Mouse (Mus musculus): ENCODE measurements at regions not wholly inside any gene's neighbourhood (a gene's known extent, or its start where the extent isn't known, plus 50 kb on each side); places are given as distances from the start of the nearest gene placed in this dataset.

DNA sequence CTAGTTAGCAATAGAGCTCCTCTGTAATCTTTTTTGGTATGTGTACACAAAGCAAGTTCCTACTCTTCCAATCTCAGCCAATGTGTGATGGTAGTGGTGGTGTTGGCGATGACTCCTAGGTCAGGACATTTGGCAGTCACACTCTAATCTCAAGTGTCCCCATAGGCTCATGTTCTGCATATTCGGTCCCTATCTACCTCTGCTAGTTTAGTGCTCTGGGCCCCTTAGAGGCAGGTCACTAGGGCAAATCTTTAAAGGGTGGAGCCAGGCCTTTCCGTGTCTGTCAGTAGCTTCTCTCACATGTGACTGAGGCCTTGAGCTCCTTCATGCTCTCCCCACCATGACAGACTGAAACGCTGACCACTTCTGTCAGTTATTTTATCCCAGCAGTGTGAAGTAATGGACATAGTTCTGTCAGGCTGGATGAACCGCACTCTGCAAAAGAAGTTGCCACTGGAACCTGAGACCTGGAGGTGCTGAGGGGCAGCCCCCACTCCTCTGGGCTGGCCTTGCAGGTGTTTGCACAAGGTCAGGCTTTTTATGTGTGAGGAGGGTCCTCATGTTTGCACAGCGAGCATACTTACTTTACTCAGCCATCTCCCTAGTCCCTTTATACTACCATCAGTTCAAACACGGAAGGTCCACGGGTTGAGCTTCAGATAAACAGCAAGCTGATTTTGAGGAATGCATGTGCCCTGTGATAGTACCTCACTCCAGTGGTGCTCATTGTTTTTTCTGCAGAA, 75.3 kb upstream of the Ywhaq start:
- no peak for DNase-seq (ENCODE audit: extremely low spot score in 1 of 2, low spot score in 1 of 2)

DNA sequence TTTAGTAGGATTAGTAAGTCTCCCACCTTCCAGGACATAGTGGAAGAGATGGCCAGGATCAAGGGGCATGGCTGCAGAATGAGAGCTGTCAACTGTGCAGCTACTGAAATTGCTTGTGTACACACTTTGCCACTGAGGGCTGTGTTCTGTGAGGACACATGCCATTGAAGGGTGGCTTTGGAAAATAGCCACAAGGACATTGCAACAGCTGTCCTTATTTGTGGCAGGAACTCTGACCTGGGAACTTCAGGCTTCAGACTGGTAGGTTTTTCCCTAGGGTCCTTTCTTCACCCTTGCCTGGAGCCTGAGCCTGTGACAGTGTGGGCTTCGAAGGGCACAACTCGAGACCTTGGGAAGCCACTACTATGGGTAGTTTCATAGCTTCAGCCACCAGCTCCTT, 64.2 kb upstream of the Ywhaq start:
- no peak for DNase-seq (ENCODE audit: extremely low spot score in 1 of 2, low spot score in 1 of 2)

DNA sequence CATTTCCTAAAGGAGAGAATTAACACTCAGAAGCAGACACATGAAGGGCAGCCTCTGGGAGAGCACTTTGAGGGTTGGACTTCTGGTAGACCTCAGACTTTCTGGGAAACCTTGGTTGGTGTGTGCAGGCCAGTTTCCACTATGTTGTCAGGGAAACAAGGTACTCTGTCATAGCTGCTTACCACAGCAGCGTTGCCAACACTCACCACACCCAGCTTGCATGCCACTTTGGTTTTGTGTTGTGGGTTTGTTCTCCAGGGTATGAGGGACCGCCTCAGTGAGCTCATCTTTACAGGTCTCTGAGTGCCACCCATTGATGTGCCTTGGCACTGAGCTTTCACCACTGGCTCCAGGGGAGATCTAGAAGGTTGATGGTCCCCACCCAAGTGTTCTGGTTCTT, 62.8 kb upstream of the Ywhaq start:
- no peak for DNase-seq (ENCODE audit: extremely low spot score in 1 of 2, low spot score in 1 of 2)

DNA sequence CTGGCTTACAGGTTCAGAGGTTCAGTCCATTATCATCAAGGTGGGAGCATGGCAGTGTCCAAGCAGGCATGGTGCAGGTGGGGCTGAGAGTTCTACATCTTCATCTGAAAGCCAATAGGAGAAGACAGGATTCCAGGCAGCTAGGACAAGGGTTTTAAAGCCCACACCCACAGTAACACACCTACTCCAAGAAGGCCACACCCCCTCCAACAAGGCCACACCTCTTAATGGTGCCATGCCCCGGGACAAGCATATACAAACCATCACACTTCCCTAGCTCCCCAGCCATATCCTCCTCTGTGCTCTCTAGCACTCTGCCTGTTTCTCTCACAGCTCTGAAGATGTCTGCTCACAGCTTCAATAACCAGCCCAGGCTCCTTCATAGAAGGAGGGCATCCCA, 61.8 kb upstream of the Ywhaq start:
- no peak for DNase-seq (ENCODE audit: extremely low spot score in 1 of 2, low spot score in 1 of 2)

DNA sequence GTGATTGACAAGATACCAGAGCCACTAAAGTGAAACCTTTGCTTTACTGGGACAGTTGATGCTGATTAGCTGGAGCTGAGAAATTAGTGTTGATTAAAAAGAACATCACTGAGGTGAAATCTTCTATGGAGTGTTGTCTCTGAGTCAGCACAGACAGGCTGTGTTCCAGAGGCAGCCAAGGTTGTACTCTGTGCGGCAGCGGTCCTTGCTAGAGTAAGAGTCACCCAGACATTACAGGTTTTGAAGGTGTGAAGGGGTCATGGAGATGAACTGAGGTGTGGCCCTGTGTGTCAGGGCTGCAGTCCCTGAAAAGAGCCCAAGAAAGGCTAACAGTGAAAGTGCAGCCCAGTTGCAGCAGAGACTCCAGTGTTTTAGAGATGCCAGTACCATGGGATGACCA, 59.1 kb upstream of the Ywhaq start:
- no peak for DNase-seq (ENCODE audit: extremely low spot score in 1 of 2, low spot score in 1 of 2)

DNA sequence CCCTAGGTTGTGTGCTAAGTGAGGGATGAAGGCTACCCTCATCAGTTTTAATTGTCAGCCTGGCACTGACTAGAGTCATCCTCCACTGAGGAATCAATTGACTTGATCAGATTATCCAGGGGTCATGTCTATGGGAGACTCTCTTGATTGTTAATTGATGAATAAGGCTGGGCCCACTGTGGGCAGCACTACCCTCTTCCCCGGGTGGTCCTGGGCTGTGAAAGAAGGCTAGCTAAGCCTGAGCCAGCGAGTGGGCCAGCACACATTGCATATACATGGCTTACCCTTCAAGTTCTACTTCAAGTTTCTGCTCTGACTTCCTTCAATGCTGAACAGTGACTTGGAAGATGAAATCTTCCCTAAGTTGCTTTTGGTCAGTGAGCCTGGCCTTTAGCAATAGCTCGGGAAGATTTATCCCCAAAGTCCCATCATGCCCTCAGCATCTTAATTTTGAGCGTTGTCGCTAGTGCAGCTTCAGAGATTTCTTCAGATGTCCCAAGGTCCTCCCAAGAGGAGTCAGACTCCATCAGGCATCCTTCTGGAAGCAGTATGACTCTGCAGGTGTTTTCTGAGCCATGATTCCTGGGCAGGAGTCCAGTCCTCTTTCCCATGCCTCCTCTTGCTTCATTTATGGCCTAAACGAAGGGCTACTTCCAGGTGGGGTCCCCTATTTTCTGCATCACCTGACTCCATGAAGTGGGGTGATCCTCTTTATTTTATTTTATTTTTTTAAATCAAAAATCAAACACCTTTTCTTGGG, 55.7 kb upstream of the Ywhaq start:
- no peak for DNase-seq (ENCODE audit: extremely low spot score in 1 of 2, low spot score in 1 of 2)

DNA sequence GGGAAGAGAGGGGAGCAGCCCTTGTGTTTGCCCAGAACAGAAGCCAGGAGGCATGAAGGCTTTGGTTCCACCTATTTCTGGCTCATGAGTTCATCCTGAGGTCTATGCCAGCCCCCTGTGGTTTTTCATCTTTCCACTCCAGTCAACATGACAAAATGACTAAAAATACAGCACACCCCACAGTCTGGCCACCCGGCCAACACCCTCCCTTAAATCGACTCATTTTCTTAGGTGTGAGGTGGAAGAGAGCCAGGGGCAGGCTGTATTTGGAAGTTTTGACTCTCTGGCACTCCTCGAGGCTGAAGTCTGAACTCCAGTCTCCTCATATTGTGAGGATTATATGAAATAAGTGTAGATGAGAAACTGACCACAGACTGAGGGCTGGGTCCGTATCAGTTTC, 55.0 kb upstream of the Ywhaq start:
- DNase-seq (ENCODE audit: extremely low spot score in 1 of 2, low spot score in 1 of 2): peak; percentile 24 to 55

DNA sequence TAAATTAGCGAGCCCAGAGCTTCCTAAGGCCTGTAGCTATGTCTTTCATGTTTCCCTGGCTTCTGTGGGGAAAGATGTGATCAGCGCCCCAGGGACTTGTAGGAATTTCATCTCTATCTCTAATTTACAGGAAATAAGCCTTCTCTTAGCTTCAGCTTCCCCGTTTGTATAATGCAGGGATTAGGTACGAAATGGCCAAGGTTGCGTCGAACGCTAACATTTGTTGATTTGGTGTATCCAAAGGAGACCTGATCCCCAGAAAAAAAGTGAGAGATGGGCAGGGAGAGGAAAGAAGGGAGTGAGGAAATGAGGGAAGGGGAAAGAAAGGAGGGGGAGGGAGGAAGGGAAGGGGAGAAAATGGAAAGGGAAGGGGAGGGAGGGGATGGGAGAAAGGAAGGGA, 54.5 kb upstream of the Ywhaq start:
- DNase-seq (ENCODE audit: extremely low spot score in 1 of 2, low spot score in 1 of 2): no peak

DNA sequence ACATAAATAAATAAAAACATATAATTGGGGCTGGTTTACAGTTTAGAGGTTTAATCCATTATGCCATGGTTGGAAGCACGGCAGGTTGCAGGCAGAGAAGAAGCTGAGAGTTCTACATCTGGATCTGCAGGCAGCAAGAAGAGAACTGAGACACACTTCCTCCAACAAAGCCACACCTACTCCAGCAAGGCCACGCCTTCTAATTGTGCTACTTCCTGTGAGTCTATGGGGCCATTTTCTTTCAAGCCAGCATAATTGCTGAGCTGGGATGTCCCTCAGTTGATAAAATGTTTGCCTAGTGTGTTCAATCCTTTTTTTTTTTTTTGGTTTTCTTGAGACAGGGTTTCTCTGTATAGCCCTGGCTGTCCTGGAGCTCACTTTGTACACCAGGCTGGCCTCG, 52.8 kb upstream of the Ywhaq start:
- no peak for DNase-seq (ENCODE audit: extremely low spot score in 1 of 2, low spot score in 1 of 2)
